Mouse (Mus musculus): Measurements from ENCODE around the gene Psme2b.
"Not testable (repeated sequence)": the region's sequence is repeated elsewhere in the genome, so short reads cannot be mapped to it uniquely, and the experiment has no call there.

Psme2b gene

GRCm38 (mm10) chr11:48946090-48946489 lies at the start of gene Psme2b:
TSS of gene Psme2b (minus strand) at chr11:48946190.
- DNase-seq = not testable (repeated sequence)

DNA sequence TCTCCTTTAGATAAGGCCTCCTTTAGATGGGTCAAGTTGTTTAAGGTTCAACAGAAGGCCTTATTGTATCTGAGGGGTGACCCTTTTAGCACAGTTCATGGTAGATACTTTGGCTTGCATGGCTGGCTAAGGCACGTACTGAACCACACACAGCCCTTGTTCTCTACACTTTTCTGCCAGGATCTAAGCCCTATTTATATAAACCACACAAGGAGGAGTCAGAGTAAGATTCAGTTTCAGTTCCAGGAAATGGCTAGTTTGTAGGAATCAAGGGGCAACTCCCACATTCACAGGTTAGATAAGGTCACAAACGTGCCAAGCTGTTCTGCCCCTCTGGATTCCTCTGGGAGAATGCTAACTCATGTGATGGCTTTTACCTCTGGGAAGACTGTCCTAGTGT lies 48.0 kb upstream of the Psme2b start, which contains the start of gene Tgtp1:
TSS of gene Tgtp1 (minus strand) at position 155 of the 400 bp plus-strand sequence.
- not testable (repeated sequence) for DNase-seq

- not testable (repeated sequence) for DNase-seq
These were observed 47.3 kb upstream of the Psme2b start for GRCm38 (mm10) chr11:48993296-48993695.

DNA sequence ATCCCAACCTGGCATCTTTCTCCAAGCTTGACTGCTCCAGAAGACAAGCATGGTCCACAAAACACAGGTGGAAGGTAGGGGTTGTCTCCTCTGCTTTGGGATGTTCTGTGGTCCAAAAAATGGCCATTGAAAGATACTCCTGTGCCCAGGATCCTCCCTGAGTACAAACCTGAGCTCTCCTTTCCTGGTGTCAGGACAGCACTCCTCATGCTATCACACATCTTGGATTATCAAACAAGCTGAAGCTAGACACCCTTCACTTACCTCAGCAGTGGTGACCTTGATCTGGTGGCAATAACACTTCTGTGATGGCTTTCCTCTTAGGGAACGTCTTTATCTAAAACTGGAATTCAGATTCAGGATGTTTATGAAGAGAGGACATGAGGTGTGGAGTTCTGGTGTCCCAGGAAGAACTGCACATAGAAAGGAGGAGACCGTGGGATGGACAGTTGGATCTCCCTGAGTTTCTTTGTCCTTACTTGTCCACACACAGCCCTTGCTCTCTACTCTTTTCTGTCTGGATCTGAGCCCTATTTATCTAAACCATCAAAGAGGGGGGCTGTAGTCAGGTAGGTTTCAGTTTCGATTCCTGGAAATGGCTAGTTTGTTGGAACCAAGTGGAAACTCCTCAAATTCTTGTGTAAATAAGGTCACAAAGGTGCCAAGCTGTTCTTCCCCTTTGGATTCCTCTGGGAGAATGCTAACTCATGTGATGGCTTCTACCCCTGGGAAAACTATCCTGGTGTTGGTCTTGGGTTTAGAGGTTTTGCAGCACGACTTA lies 45.9 kb upstream of the Psme2b start, which contains the start of gene Gm12185:
TSS of gene Gm12185 (minus strand) at position 487 of the 781 bp plus-strand sequence.
- not testable (repeated sequence) for DNase-seq

DNA sequence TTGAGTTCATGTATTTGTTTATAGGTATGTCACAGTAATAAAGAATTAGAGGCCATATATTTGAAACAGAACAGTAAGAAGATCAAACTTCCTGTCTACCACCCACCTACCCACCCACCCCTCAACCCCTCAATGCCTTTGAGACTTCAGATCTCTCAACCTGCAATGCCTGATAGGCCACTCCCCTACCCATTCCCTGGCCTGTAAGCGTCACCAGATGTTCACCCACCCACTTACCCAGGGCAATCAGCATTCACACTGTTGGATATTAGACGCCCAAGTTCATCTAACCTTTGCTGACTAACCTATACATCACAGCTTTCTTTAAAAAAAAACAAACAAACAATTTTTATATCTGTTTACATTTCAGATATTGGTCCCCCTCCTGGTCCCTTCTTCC lies 44.0 kb upstream of the Psme2b start:
- DNase-seq = not testable (repeated sequence)

- not testable (repeated sequence) for DNase-seq
These were observed 42.2 kb upstream of the Psme2b start for GRCm38 (mm10) chr11:48988219-48988618.

DNA sequence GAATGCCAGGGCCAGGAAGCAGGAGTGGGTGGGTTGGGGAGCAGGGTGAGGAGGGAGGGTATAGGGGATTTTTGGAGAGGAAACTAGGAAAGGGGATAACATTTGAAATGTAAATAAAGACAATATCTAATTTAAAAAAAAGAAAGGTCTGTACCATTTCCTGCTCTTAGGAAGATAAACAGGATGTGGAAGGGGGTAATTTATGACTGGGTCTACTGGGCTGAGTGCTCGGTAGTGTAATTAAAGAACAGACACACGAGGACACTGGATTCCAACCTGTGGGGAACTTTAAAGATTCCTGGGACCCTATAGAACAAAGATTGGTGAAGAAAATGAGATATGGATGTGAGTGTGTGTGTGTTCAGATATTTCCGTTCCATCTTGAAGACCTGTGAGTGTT lies 36.9 kb upstream of the Psme2b start:
- not testable (repeated sequence) for DNase-seq

DNA sequence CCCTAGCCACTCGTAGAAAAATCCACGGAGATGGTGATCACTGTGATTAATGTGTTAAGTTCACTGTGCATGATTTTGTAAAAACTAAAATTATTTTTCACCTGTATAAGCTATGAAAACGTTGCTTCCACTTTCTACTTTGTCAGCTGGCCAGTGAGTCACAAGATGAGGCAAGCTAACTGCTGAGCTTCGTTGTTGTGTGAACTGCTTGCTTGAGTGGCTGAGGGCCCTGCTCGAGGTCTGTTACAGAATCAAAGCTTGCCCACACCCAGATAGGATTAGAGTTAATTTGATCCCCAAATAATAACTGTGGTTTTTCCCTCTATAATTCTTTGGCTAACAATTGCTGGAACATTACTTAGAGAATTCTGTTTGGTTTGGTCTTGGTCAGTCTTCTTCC lies 34.1 kb upstream of the Psme2b start:
- DNase-seq = not testable (repeated sequence)

DNA sequence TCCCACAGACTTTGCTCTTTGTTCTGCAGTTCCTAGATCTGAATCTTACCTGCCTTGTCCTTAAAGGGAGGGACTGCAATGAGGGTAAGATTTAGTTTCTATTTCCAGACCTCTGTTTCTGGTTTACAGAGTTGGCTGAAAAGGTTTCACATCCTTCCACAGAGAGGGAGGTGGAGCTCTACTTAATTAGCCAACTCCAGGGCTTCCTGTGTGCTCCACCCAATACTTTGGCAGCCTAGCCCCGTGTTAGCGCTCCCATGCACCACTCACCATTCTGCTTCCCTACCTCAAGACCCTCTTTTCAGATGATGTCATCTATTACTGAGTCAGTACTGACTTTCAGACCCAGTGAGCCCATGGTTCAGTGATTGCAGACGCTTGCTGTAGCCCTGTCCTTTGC lies 33.3 kb upstream of the Psme2b start, which contains the start of gene 9930111J21Rik1:
TSS of gene 9930111J21Rik1 (minus strand) at position 148 of the 400 bp plus-strand sequence.
- not testable (repeated sequence) for DNase-seq

- not testable (repeated sequence) for DNase-seq
These were observed 32.4 kb upstream of the Psme2b start, which contains the start of gene Olfr56 for GRCm38 (mm10) chr11:48978240-48978939. TSS of gene Olfr56 (plus strand) at chr11:48978889.

- DNase-seq = not testable (repeated sequence)
These were observed 28.7 kb upstream of the Psme2b start for GRCm38 (mm10) chr11:48974686-48975085.

DNA sequence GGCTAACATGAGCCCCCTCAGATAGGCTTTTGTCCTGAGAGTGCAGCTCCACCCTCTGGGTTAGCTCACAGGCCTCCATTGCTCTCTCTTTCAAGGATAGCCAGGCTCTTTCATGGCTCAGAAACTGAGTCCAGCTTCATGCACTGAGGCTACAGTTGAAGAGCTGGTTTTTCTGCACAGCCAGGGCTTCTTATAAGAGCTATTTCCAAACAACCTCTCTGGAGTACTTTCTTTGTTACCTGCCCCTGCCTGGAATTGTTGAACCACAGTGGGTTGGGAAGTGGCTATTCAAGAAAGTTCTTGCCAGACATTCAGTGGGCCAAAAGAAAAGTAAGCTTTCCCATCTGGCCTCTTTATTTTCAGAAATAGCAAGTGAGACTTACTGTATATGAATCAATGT lies 6.7 kb downstream of the Psme2b start:
- not testable (repeated sequence) for DNase-seq

DNA sequence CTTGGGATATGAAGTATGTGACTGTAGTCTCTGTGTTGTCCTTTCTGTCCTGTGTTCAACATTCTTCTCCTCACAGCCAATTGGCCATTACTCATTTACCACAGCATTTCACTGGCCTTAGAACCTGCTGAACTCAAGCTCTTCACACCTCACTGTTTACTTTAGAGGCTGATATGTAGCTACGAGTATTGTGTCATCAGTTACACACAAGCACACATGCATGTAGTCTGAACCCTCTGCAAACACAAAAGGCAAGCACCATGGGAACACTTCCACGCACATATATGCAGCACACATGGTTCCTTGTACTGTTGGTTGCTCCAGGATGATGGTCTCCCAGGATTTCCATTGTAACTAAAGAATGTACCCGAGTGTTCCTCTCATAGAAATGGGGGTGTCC lies 10.7 kb downstream of the Psme2b start:
- not testable (repeated sequence) for DNase-seq

DNA sequence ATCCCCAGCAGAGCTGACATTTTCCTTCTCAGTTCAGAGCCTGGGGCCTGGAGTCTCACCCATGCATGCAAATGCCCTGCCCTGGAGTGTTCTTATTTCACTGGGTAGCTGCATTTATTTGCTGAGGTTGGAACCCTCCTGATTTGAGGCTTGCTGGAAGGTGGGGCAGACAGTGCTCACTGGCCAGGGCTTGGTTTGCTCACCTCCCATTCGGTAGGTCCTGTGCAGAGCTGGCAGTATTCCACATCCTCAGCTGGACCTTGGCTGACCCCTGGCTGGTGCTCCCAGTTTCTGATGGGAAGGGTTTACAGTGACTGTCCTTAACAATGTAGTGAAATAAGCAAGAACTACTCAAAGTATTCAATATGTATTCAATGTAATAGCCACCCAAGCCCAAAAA lies 12.1 kb downstream of the Psme2b start:
- not testable (repeated sequence) for DNase-seq

GRCm38 (mm10) chr11:48933422-48933821 lies 12.6 kb downstream of the Psme2b start:
- not testable (repeated sequence) for DNase-seq

GRCm38 (mm10) chr11:48928068-48928467 lies 17.9 kb downstream of the Psme2b start:
- not testable (repeated sequence) for DNase-seq

GRCm38 (mm10) chr11:48926437-48926836 lies 19.6 kb downstream of the Psme2b start:
- not testable (repeated sequence) for DNase-seq

DNA sequence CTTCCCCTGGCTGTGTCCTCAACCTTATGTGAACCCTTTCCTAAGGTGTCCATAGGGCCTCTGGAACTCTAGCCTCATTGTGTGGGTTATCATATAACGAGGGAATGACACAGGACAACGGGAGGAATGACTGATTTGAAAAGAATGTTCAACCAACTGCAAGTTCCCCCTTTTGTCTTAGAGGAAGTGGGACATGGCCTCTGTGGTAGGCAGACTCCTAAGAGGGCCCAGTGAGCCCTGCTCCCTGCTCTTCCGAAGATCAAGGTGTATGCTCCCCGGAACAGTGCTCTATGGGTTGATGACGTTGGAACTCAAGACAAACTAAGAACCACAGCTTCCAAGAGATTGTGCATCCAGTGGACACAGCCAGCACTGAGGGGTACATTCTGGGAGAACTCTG lies 22.2 kb downstream of the Psme2b start:
- DNase-seq = not testable (repeated sequence)

DNA sequence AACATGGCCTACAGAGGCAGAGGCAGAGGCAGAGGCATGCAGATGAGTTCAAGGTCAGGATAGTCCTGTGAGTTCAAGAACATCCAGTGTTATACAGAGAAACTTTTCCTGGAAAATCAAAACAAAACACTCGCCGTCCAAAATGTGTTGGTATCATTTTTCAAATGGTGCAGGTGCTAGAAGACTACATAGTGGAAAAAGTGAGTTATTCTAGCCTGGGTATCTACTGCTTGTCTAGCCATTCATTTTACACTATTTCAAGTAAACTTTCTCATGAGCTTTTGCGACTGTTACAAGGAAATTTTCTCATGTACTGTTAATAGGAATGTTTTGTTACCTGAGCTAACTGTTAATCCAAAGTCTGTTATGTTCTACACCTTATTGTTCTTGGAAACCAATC lies 27.6 kb downstream of the Psme2b start:
- no peak for DNase-seq

DNA sequence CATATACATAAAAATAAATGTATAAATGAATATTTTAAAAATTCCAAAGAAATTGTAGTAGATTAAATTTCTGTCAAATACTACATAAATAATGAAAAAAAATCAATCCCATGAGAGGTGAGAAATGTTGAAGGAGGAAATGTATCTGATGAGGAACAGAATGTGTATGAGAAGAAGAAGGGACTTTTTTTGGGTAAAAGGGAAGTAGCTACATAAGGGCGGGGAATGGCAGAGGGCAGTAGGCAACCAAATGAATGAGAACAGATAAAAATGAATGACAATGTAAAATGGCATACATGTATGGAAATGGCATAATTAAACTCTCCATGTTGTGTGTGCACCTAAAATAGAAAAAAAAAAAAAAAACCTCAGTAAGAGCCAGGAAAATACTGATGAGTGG lies 32.4 kb downstream of the Psme2b start:
- no peak for DNase-seq

GRCm38 (mm10) chr11:48908459-48908858 lies 37.5 kb downstream of the Psme2b start:
- no peak for DNase-seq

- DNase-seq = no peak
These were observed 44.0 kb downstream of the Psme2b start, which contains the start of gene Gm5431 for GRCm38 (mm10) chr11:48902021-48902420. TSS of gene Gm5431 (minus strand) at chr11:48902214.

DNA sequence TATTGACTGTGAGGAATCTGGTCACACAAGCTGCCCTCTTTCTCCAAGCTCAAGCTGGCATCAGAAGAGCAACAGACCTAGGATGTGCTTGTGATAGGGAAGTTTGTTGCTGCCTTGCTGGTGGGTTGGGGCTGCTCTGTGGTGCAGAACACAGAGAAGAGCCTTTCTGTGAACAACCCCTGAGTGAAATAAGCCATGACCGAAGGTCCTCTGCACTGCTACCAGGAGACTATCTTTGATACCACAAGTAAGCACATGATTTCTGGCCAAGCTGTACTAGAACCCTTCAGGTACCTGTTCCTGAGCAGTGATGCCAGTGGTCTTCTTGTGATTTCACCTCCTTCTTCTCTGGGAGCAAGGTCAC lies 44.4 kb downstream of the Psme2b start:
- DNase-seq = not testable (repeated sequence)

Measured in right cerebral cortex, postnatal 4 days (tissue).